Mouse (Mus musculus): Measurements from ENCODE around the gene Tbc1d16. TPM values are rescaled to one million over a fixed set of nuclear protein-coding genes. Genes with fewer than 3 reads are reported as not detected.
A peak's percentile ranks its signal among the peaks of the same experiment; 100 is the strongest.

Tbc1d16 gene
- polyA plus RNA-seq, 1 experiment, result 17.6 TPM

DNA sequence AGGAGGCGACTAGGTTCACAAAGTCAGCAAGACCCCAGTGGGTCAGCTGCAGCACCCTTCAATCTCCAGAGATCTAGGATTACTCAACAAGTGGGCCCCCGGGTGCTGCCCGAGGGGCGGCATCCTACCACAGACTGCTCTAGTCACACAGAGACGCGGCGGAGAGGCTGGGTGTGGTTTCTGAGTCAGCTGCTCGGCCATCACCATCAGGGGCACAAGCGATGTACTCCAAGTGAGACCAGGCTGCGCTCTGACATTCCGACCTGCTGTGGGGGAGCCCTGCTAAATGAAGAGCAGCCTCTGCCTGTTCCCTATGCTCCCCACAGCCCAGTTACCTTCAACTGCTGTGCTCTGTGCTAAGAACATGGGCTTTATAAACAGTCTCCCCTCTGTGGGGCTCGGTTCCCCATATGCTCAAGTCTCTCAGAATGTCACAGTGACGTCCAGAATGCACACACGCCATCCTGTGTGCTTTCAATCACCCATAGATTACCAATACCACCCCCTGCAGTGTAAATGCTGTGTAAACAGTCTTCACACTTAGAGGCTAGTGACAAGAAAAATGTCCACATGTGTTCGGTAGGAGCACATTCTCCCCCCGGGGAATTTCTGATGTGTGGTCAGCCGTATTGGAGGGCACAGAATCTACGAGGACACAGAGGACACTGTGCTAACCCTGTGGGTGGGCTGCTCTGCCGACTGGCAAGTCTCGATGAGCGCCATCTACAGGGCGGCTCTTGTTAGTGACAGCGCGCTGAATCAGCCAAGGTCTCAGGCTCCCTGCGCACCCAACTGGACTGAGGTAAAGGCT is 41.1 kb downstream of the Tbc1d16 start:
- peak; percentile 60 for DNase-seq
- no peak overlapping the region for H3K4me3 ChIP-seq (replicated peaks; ENCODE audit: extremely low read depth, low read depth, low read length)
- 48% methylated on average over 25 of the region's 25 CpGs for WGBS
- H3K4me1 ChIP-seq (ENCODE audit: control insufficient read depth, insufficient read depth, low read length), result peaks cover 6% of the 10 kb centered on the region
- TF ChIP-seq CTCF (IDR thresholded peaks at IDR 0.05; ENCODE audit: insufficient read depth, low read length), result peak; percentile 66
- TF ChIP-seq POLR2A (IDR thresholded peaks at IDR 0.05; ENCODE audit: borderline replicate concordance, extremely low read depth, low read depth, low read length), result no peak

DNA sequence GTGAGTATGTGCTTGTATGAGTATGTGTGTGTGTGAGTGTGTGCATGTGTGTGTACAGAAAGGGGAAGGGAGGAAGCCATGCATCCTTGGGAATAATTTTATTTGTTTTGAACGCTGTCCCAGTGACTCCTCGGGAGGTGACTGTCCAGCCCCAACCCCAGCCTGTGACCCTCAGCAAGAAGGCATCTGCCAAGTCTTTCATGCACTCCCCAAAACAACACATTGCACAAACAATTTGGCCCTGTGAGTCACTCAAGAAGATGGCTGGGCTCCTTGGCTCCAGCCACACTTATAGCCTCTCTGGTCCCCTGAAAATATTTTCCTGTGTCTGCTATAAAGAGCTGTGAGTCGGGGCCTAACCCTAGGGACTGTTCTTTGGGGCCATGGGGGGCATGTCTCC is 41.9 kb downstream of the Tbc1d16 start:
- H3K4me1 ChIP-seq (ENCODE audit: control insufficient read depth, insufficient read depth, low read length), result peaks cover 6% of the 10 kb centered on the region
- TF ChIP-seq CTCF (IDR thresholded peaks at IDR 0.05; ENCODE audit: insufficient read depth, low read length), result no peak
- TF ChIP-seq POLR2A (IDR thresholded peaks at IDR 0.05; ENCODE audit: borderline replicate concordance, extremely low read depth, low read depth, low read length), result no peak
- DNase-seq, result no peak
- H3K4me3 ChIP-seq (replicated peaks; ENCODE audit: extremely low read depth, low read depth, low read length), result no peak overlapping the region
- WGBS, result 58% methylated on average over 3 of the region's 3 CpGs

DNA sequence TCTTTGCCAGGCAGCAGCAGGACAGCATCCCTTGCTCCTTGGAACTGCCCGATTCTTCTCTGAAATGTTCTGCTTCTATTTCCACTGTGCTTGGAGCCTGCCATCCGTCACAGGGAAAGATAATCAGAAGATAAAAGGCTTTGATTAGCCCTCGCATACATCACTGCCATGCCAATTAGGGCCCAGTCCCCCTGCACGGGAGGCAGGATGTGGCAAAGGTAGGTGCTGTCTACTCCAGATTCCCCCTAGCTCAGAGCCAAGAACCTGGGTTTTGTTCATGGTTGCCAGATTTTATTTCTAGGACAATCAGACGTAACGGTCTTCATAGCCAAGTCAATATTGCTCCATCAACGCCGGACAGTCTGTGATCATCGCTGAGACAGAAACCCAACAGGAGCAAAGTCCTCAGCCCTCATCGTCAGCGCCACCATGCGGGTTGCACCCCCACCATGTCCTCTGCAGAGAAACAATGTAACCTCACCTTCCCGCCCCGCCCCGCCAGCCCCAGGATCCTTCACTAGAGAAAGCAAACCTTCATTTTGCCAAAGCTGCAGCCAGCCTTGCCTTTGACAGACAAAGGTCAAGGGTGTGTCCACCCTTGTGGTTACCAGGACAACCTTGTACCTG is 44.5 kb downstream of the Tbc1d16 start:
- no peak for TF ChIP-seq POLR2A (IDR thresholded peaks at IDR 0.05; ENCODE audit: borderline replicate concordance, extremely low read depth, low read depth, low read length)
- TF ChIP-seq CTCF (IDR thresholded peaks at IDR 0.05; ENCODE audit: insufficient read depth, low read length), result no peak
- Histone ChIP-seq H3K4me1 (ENCODE audit: control insufficient read depth, insufficient read depth, low read length) (peaks cover 4% of the 10 kb centered on the region), H3K4me3 (replicated peaks; ENCODE audit: extremely low read depth, low read depth, low read length) (no peak overlapping the region)
- no peak for DNase-seq
- WGBS, result 73% methylated on average over 15 of the region's 15 CpGs

DNA sequence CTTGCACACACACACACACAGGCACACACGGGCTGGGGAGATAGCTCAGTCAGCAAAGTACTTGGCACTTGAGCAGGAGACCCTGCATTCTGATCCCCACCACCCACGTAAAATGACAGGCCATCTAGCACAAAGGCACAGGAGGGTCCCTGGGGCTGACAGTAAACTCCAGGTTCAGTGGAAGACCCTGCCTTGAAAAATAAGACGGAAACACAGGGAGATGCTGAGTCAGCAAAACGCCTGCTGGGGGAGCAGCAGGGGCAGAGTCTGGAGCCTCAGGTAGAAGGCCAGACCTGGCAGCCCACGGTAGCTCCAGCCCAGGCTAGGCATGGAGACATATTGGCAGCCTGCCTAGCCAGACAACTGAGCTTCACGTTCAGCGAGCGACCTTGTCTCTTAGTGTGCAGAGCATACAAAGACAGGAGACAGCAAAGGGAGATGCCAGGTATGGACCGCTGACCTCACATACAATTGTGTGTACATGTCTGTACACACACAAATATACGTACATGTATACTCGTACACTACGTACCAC is 46.4 kb downstream of the Tbc1d16 start:
- DNase-seq, result no peak
- TF ChIP-seq POLR2A (IDR thresholded peaks at IDR 0.05; ENCODE audit: borderline replicate concordance, extremely low read depth, low read depth, low read length) (no peak), CTCF (IDR thresholded peaks at IDR 0.05; ENCODE audit: insufficient read depth, low read length) (no peak)
- 82% methylated on average over 12 of the region's 12 CpGs for WGBS
- Histone ChIP-seq H3K4me3 (replicated peaks; ENCODE audit: extremely low read depth, low read depth, low read length) (no peak overlapping the region), H3K4me1 (ENCODE audit: control insufficient read depth, insufficient read depth, low read length) (no peaks in the 10 kb centered on the region; the same call in 1 of the 2 replicates)

DNA sequence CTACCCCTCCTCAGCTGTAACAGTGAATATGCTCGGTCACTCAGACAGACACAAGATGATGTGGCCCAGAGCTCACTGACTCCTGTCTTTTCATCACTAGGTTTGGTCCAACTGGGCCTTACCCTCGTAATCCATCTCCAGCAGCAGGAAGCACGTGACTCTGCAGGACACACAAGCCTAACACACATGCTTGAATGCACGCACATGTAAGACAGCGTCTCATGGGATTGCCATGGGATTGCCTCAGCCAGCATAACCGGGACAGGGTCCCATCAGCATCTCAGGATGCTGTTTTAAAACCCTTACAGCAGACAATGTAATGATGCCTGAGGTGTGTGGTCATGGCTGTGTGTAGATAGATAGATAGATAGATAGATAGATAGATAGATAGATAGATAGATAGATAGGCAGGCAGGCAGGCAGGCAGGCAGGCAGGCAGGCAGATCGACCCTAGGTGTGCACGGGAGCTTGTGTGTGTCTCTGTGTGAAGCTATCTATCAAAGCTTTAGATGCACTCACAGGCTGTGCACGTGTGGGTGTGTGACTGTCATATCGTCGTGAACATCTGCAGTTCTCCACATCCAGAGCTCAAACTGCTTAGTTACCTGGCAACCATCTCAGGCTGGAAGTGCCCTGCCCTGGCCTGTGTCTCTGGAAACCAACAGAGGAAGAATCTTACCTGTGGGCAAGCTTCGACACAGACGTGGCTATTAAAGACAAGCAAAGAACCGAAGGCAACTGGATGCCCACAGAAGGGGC is 47.3 kb downstream of the Tbc1d16 start:
- H3K4me3 ChIP-seq (replicated peaks; ENCODE audit: extremely low read depth, low read depth, low read length), result no peak overlapping the region
- DNase-seq, result no peak
- 87% methylated on average over 14 of the region's 14 CpGs for WGBS
- TF ChIP-seq POLR2A (IDR thresholded peaks at IDR 0.05; ENCODE audit: borderline replicate concordance, extremely low read depth, low read depth, low read length) (no peak), CTCF (IDR thresholded peaks at IDR 0.05; ENCODE audit: insufficient read depth, low read length) (no peak)
- H3K4me1 ChIP-seq (ENCODE audit: control insufficient read depth, insufficient read depth, low read length), result no peaks in the 10 kb centered on the region; the same call in 1 of the 2 replicates

DNA sequence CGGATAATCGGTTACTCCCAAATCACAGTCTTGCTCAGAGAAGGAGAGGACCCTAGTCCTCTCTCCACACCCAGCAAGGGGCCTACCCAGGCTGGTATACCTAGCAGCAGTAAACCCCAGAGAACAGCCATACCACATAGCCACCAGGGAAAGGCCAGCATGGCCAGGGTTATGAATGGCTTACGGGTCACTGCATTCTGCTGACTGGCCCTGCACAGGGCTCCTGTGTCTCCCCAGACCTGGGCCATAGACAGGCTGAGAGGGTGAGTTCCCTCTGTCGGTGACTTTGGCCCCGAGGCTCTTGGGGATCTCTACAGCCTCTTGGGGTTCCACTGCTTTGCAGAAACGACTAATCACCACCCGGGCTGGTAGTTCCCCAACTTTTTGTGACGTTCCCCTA is 50.0 kb downstream of the Tbc1d16 start:
- DNase-seq, result no peak
- TF ChIP-seq POLR2A (IDR thresholded peaks at IDR 0.05; ENCODE audit: borderline replicate concordance, extremely low read depth, low read depth, low read length), result no peak
- TF ChIP-seq CTCF (IDR thresholded peaks at IDR 0.05; ENCODE audit: insufficient read depth, low read length), result no peak
- 89% methylated on average over 8 of the region's 8 CpGs for WGBS
- H3K4me3 ChIP-seq (replicated peaks; ENCODE audit: extremely low read depth, low read depth, low read length), result no peak overlapping the region
- no peaks in the 10 kb centered on the region; the same call in 1 of the 2 replicates for H3K4me1 ChIP-seq (ENCODE audit: control insufficient read depth, insufficient read depth, low read length)

DNA sequence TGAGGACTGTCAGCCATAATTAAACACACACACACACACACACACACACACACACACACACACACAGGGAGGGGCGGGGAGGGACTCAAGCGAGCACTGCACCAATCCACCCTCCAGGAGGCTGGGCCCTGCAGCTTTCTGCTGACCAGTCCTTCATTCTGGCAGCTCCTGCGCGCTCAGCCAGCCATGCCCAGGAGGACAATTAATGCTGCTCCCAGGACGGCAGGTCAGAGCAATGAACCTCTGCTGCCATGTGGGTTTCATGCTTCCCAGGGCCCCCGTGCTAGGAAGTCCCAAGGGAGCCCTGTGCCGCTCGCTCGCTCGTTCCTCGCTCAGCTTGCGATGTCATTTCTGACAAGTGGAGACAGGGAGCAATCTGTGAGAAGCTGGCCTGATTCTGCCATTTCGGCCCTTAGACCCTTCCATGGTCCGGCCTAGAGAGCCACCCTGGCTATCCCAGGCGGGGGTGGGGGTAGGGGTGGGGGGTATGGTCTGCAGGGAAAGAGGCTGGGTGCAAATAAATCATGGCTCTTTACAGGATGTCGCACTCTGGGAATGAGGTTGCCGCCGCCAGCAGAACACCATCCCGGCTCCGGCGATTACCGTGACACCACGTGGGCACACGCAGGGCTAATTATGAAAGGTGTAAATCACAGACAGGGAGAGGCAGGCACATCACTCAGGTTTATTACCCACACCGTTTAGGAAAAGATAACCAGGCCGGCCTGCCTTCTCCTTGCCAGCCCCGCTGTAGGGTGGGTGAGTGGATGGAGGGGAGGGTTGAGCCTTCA is 51.7 kb downstream of the Tbc1d16 start:
- Histone ChIP-seq H3K4me1 (ENCODE audit: control insufficient read depth, insufficient read depth, low read length) (no peaks in the 10 kb centered on the region), H3K4me3 (replicated peaks; ENCODE audit: extremely low read depth, low read depth, low read length) (no peak overlapping the region)
- 87% methylated on average over 27 of the region's 27 CpGs for WGBS
- TF ChIP-seq CTCF (IDR thresholded peaks at IDR 0.05; ENCODE audit: insufficient read depth, low read length), result no peak
- TF ChIP-seq POLR2A (IDR thresholded peaks at IDR 0.05; ENCODE audit: borderline replicate concordance, extremely low read depth, low read depth, low read length), result no peak
- no peak for DNase-seq

DNA sequence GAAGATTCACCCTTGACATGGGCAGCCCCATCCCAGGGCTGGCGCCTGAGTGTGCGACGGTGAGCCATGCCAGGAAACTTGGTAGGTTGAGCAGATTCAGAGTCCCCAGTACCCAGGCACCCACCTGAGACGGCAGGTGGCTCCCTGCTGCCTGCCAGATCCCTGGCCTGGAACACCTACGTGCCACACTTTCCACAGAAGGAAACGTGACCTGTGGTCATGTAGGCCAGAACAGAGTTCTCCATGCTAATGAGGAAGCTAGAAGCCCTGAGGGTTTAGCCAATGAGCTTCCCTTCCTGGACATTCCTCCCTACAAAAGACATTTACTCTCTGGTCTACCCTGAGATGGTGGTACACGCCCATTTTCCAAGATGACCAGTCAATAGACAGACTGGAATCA is 56.7 kb downstream of the Tbc1d16 start:
- no peak for TF ChIP-seq POLR2A (IDR thresholded peaks at IDR 0.05; ENCODE audit: borderline replicate concordance, extremely low read depth, low read depth, low read length)
- no peak for TF ChIP-seq CTCF (IDR thresholded peaks at IDR 0.05; ENCODE audit: insufficient read depth, low read length)
- 90% methylated on average over 7 of the region's 7 CpGs for WGBS

More for the DNA sequence above, 56.7 kb downstream of the Tbc1d16 start:
- no peak for DNase-seq
- H3K4me3 ChIP-seq (replicated peaks; ENCODE audit: extremely low read depth, low read depth, low read length), result no peak overlapping the region
- no peaks in the 10 kb centered on the region for H3K4me1 ChIP-seq (ENCODE audit: control insufficient read depth, insufficient read depth, low read length)
